Mouse (Mus musculus): Measurements from ENCODE around the gene Mtg2.

Mtg2 gene

DNA sequence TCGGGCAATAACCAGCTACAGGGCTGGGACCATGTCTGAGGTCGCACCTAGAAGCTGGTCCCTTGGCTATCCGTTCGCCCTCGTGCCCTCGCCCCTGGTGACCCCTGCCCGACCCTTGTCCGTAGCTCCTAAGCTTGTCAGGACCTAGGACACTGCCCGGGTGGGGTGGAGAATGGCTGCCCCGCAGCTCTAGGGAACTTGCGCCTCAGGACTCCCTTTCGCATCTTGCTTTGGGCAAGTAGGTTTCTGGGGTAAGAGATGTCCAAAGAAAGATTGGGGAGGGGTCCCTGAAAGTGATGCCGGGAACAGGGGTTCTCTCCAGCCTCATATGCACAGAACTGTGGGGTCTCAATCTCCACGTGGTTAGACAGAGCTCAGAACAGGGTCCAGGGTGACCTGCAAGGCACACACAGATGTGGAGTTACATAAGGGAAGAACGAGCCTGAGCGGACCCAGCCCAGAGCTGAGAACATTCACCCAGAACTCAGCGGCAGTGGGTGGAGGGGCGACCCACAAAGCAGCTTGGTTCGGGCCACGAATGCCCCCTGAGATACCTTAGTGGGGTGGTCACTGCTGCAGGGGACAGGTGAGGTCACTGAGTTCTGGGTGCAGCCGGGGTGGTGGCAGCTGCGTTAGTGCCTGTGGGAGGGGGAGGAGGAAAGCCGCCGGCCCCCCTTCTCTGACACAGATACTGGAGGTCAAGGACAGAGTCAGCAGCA, 34.4 kb downstream of the Mtg2 start:
- no peak for DNase-seq (ENCODE audit: low read depth, low spot score)

DNA sequence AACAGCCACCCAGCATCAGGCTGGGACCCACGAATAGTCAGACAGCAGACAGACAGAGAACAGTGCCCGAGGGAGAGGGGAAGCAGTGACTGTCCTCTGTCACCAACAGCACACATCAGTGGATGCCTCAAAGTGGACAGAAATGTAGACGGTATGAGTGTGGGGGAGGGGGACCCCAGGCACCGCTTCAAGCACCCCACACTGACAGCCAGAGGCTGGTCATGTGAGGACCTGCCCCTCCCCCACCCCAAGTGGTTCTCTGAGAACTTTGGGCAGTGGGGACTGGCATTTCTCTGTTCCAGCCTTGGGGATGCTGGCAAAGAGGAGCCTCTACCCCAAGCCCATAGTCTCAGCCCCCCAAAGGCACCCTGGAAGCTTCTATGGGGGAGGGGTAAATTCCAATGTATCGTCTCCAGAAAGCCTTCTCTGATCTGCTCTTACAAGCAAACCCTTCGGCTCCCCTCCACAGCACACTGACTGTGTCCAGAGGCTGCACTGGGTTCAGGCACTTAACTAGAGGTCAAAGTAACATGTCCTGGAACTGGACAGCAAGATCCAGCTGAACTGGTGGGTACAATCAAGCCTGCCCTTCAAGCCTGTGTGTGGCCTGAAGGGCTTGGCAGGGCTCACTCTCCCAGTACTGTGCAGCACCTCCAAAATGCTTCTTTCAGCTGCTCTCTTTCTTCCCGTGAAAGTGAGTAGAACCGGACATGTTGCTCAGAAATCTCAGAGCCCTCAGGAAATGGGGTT, 35.2 kb downstream of the Mtg2 start:
- DNase-seq (ENCODE audit: low read depth, low spot score) = no peak

DNA sequence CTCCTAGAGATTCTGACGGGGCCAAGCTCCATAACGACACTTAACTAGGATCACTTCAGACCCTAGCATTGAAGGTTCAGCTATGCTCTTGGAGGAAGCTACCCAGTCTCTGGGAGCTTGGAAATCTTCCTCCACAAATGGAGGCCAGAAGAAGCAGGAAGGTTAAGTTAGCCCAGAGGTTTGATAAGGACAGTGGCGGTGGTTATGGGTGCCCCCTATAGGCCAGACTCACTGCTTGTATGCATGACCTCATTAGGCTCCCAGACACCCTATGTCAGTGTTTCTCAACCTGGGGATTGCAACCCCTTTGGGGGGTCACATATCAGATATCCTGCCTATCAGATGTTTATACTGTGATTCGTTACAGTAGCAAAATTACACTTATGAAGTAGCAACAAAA, 36.7 kb downstream of the Mtg2 start:
- DNase-seq (ENCODE audit: low read depth, low spot score) = no peak

DNA sequence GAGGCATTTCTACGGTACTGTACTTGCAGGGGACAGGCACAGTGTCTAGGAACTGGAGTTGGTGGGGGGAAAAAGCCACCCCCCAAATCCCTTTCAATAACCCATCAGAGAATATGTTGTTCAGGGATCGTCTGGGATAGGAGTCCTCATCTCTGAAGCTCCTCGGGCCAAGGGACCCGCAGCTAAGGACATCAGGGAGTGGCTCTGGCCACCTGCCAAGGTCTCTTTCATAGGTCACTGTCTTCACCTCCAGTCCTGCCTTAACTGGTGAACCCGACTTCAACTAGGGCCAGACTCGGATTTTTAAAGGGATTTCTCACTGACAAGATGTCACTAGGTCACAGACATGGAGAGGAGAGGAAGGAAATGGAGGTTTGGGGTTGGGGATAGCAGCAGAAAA, 37.9 kb downstream of the Mtg2 start:
- DNase-seq (ENCODE audit: low read depth, low spot score) = no peak

DNA sequence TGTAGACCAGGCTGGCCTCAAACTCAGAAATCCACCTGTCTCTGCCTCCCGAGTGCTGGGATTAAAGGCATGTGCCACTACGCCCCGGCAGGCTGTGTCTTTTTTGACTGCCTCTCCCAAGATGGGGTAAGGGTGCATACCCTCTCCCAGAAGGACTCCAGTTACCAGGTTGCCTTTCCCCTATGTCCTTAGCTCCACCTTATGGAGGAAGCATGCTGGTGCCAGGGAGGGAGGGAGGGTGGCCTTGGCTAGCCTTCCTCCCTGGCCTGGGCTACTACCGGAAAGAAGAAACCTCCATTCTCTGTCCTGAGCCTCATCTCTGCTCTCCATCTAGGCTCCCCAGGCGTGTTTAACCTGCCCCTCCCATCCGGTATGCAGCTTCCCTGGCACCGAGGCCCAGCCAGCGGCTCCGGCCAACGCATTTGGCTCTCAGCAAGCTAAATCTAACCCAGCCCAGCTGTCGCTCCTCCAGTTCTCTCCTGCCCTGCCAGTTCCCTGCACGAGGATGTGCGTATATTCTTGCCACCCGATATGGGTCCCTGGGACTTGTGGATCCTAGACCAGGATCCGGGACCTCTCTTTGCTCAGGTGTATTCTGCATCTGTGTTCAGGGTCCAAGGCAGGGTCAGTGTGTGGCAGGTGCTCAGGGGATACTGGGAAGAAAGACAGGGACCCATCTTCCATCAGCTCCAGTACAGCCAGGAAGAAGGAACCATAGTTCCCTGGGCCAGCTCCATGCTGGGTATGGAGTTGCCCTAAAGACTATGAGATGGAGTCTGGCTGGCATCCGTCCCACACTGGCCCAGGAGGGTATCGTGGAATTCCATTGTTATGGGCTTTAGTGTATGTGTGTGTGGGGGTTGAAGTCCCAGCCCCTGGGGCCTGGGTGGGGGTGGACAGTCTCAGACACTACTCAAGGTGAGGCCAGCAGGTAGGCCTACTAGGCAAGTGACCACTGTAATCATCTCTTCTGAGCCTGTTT, 43.8 kb downstream of the Mtg2 start:
- no peak for DNase-seq (ENCODE audit: low read depth, low spot score)

DNA sequence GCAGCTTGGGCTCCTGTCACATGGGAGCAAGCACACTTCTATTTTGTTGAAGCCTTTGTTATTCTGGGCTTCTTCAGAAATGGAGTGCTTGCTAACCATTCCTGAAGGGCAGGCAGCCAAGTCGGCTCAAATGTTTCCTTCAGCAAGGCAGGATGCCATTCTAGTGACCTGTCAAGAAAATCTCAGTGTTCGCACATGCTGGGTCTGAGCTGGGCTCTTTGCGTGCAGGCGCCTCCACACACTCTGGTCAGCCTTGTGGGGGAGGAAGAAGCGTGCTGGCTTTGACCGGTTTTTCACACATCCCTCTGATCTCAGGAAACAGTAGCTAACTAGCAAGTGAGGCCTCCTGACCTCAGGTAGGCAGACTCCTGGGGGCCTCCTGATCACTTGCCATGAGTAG, 44.9 kb downstream of the Mtg2 start:
- no peak for DNase-seq (ENCODE audit: low read depth, low spot score)

DNA sequence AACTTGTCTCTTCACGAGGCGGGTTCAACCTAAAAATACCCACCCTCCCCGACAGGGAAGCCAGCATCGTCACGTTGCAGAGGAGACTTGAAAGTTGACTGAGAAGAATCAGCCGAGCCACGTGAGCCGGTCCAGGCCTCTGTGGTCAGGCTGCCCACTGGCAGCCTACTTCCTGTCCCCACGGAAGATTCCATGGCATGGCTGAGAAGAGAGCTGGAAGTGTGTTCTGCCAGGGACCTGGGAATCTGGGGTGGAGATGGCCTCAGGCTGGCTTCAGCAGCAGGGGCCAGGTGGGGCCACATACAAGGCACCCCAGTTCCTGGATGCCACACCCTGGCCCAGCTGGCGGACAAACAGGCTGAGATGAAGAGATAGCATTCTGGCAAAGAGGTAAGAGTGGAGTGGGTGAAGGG, 45.7 kb downstream of the Mtg2 start:
- no peak for DNase-seq (ENCODE audit: low read depth, low spot score)

DNA sequence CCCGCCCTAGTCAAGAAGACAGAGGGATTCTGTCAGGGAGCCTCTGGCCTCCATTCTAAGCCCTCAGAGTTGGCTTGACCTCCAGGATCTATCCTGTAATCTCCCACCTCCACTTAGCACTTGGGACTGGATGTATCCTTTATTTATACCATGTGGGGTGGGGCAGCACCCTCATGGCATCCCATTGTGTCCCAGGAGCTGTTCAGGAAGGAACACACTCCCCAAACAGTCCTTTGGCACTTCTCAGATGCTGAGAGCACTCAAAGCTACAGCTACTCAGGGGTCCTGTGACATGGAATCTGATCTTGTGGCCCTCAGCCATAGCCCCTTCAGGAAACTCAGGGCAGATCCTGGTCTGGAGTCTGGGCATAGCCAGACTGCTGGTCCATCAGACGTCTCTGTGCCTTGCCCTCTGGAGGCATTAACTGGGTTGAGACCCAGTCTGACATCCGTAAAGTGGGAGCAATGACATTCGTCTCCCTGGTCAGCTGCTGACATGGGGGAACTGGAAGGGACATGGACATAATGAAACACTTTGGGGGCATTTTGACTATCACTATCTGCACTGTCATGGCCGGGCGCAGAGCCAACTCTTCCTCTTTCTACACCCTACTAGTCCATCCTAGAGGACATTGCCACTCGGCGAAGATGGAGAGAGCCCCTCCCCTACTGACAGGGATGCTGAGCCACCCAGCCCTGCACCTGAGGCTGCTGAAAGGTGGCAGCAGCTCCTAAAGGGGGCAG, 46.5 kb downstream of the Mtg2 start:
- DNase-seq (ENCODE audit: low read depth, low spot score) = no peak

DNA sequence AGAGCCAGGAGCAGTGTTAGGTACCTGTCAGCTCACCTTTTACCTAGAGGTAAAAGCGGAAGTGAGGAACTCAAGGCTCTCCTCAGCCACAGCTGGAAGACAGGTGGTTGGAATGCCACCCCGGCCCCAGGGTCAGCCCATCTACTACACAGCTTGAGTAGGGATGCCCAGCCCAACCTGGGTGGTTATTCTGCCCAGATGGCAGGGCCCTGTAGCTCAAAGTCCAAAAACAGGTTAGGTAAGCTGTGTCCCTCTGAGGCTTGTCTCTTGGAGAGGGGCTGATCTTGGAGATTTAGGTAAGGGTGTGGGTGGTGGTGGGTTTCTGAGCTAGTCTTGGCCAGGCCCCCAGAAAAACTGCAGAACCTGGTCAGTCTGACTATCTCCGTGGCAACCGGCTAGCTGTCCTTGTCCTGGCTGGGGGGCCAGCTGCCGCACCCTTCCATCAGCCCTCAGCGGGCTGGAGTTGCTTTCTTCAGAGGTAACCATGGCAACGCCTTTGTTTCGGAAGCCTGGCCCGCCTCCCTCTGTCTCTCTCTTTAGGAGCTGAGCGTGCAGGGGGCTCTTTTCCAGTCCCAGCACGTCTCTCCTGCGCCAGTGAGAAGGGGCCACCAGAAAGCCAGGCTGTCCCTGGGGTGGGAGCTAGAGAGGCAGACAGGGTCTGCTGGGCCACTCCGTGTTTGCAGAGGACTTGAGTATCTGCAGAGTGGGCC, 47.3 kb downstream of the Mtg2 start:
- peak; percentile 83 for DNase-seq (ENCODE audit: low read depth, low spot score)

DNA sequence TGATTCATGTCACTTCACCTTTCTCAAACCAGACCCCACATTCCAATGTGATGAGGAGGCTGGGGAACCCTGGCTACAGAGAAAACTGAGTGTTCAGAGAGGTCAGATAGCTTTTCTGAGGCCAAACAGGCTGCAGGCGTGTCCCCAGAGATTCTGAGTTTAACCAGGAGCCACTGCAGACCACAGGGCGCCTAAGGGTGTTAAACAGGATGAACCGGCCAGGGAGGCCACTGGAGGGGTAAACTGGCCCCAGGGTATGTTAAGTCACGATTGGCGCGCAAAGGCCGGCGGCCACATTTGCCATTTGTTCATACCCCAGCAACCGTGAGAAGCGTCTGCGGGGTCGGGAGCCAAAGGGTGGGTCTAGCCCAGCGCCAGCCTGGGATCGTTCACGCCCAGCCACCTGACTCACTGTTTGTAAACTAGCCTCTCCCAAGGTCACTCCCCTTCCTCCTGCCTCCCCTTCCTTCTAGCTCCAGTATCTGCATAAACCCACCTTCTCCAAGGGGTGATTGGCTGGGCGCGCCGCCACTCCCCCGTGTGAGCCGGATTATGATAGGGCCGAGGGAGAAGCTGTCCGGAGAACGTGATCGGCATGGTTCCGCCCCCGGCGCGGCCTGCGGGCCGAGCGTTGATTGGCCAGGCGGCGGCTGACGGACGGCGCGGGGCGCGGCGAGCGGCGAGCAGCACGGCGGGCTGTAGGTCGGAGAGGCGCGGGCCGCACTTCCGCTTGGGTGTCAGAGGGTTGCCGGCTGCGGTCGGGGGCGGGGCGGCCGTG, 48.5 kb downstream of the Mtg2 start, which contains the start of gene Osbpl2:
TSS of gene Osbpl2 (plus strand) at position 646 of the 778 bp plus-strand sequence.
- peak; percentile 99 for DNase-seq (ENCODE audit: low read depth, low spot score)

DNA sequence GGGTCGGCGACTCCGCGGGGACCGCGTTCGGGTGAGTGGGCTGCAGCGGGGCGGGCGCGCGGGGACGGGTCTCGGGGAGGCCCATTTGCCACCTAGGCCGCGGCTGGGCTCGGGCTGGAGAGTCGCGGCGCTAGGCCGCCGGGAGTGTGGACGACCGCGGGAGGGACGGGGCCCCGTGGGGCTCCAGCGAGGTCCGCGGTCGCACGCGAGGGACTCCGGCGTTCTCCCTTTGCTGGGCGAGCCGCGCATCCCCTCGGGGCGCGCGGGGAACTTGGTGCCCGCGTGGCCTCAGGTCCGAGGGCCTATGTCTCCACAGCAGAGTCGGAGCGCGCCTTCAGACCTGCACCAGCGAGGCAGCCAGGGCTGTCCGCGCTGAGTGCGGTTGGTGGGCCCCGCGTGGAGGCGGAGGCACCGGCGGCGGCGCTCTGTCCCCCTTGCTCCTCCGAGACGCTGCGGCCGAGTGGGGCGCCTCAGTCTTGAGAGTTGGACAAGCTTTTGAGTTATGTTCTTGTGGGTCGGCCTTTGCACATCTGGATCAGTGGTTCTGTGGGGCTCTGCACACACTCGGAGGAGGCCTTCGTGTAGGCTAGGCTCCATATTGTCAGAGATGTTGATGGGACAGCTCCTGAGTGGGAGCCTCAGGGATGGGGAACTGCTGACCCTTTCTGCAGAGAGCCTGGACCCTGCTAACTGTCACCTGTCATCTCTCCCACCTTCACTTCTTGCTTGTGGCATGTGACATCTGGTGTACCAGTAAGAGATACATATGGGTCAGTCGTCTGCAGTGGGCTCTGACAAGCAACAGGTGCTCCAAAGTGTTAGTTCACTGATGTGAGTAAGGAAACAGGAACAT, 49.3 kb downstream of the Mtg2 start:
- peak; percentile 56 for DNase-seq (ENCODE audit: low read depth, low spot score)

DNA sequence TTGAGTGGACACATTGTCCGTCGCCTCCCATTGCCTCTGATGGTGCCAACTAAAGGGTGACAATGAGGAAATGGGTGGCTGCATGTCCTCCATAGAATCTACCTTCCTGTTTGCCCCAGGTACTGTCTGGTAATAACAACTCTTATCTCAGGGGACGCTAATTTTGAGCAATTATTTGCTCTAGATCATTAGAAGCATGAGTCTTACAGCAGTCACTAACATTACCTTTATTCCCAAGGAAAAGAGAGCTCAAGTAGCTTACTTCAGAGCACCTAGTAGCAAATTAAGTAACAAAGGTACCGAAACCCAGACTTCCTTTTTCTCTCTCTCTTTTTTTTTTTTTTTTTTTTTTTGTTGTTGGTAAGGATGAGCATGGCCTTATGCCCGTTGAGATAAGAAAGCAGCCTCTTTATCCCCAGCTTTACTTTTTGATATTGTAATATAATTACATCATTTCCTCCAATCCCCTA, 49.9 kb downstream of the Mtg2 start:
- no peak for DNase-seq (ENCODE audit: low read depth, low spot score)

DNA sequence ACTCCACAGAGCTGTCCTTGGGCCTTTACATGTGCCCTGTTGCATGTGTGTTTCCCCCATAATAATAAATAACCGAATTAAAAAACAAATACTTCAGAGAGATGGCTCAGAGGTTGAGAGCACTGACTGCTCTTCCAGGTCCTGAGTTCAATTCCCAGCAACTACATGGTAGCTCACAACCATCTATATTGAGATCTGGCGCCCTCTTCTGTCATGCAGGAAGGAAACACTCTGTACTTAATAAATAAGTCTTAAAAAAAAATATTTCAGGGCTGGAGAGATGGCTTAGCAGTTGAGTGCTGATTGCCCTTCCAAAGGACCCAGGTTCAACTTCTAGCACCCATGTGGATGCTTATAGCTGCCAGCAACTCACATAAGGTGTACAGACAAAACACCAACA, 53.8 kb downstream of the Mtg2 start:
- no peak for DNase-seq (ENCODE audit: low read depth, low spot score)

DNA sequence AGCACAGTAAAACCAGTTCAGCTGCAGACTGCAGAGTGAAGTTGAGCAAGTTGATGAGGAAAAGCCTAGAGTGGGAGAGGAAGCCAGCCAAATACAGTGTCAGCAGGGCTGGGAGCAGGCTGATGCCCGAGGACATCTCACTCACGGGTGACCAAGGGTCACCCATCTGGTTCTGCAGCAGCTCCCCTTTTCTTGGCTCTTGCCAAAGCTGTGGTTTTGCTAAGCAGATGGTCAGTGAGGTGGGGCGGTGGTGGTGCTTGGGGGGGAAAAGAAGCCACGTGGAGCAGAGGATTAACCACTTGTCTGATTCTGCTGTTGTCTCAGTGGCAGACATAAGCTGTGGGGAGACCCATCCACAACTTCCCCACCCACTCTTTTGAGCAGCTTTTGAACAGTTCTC, 55.8 kb downstream of the Mtg2 start:
- DNase-seq (ENCODE audit: low read depth, low spot score) = no peak

DNA sequence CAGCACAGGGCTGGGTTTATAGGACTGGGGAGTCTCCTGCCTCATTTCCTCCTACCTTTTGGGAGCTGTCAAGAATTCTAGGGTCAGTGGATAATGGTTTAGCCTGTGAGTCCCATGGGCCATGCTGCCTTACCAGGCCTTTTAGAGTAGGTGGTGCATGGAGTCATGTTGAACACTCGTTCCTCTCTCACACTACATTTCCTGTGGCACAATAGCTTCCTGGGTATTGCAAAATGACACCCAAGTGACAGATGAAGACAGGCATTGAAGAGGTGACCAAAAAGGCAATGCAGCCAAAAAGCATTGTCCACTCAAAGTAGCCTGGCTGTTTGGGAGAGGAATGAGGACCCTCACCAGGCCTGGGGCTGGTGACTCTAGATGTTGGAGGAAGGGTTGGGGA, 57.3 kb downstream of the Mtg2 start:
- no peak for DNase-seq (ENCODE audit: low read depth, low spot score)

DNA sequence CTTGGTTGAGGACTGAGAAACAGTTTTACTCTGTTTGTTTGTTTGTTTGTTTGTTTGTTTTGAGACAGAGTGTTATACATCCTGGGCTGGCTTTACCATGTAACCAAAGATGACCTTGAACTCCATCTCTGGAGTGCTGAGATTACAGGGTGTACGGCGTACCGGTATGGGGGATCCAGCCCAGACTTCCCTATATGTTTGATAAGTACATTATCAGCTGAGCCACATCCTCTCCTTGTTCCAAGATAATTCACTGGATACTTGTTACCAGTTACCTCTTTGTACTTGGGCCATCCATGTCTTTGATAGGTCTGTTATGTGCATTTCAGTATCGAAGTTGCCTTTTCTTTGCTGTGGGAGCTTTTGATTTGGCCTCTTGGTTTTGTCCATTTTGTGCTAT, 62.8 kb downstream of the Mtg2 start:
- DNase-seq (ENCODE audit: low read depth, low spot score) = no peak

DNA sequence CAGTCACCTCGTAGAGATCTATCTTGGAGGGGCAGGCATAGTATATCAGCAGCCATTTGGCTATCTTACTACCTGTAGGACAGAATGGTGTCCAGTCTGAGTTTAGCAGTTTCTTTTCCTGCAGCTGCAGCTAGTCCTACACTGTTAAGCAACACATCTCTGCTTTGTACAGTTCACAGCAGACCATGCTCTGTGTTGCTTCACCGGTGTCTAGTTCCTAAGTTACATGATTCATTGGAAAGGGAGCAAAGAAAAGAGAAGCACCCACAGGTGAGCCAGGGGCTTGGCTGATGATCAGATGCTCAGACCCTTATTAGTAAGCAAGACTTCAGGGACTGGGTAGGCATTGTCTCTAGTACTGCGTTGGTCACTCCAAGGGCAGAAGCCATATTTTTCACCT, 63.5 kb downstream of the Mtg2 start:
- DNase-seq (ENCODE audit: low read depth, low spot score) = no peak

DNA sequence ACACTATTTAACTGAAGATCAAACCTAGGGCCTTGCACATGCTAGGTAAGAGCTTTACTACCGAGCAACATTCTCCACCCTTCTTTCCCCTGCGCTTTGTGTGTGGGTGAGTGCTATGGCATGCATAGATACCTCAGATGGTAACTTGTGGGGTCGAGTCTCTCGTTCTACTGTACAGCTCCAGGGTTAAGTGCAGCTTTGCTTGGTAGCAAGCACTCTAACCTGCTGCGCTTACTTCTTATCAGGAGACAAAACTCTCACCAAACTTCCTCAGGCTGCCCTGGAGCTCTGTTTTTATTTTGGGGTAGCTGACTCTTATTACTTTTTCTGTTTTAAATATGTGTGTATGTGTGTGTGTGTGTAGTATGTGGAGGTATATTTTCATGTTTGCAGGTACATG, 65.0 kb downstream of the Mtg2 start:
- DNase-seq (ENCODE audit: low read depth, low spot score) = no peak

Measured in mesoderm, embryonic 11.5 days (tissue).